In genomic region chr8:95661575-95661974, GRCm38 (mm10) we compare ENCODE assay signal across 26 mouse cellular contexts.
"Had no signal": no experiment of that assay in that cellular context is flagged by ENCODE, and none has a peak within 500 bp of the region (broad histone marks: within the 10 kb centered on the region; RNA-seq: fewer than 3 reads in every experiment).

No protein-coding gene starts in this region.

- H3K9ac ChIP-seq: heart, embryonic 13.5 days; heart, embryonic 15.5 days; hindbrain, embryonic 13.5 days; hindbrain, embryonic 15.5 days; kidney, embryonic 15.5 days; limb, embryonic 13.5 days; limb, embryonic 15.5 days; liver, embryonic 12.5 days; liver, embryonic 14.5 days had no signal

- H3K36me3 ChIP-seq: heart, embryonic 13.5 days; heart, embryonic 15.5 days; hindbrain, embryonic 13.5 days; hindbrain, embryonic 15.5 days; kidney, embryonic 15.5 days; limb, embryonic 13.5 days; limb, embryonic 15.5 days; liver, embryonic 12.5 days had no signal

- H3K4me3 ChIP-seq: heart, adult 2 months; heart, embryonic 13.5 days; heart, embryonic 15.5 days; hindbrain, embryonic 13.5 days; hindbrain, embryonic 15.5 days; kidney, embryonic 15.5 days; limb, embryonic 13.5 days; limb, embryonic 15.5 days; liver, embryonic 12.5 days had no signal

- H3K9me3 ChIP-seq: heart, embryonic 13.5 days; heart, embryonic 15.5 days; hindbrain, embryonic 13.5 days; hindbrain, embryonic 15.5 days; kidney, embryonic 15.5 days; limb, embryonic 13.5 days; limb, embryonic 15.5 days; liver, embryonic 12.5 days had no signal

- DNase-seq: gastrocnemius, postnatal 14 days; gastrocnemius, postnatal 36 days; heart, adult 11 months; heart, adult 2 months; heart, postnatal 14 days; heart, postnatal 36 days; kidney, adult 11 months; kidney, adult 2 months; kidney, adult 9 months; kidney, postnatal 14 days; kidney, postnatal 36 days; layer of hippocampus, adult 9-11 months; layer of hippocampus, postnatal 36 days; left cerebral cortex, postnatal 4 days had no signal

- ATAC-seq: hindbrain, postnatal 0 days; liver, embryonic 12.5 days had no signal

- H3K27me3 ChIP-seq: heart, embryonic 13.5 days; heart, embryonic 15.5 days; hindbrain, embryonic 13.5 days; hindbrain, embryonic 15.5 days; kidney, embryonic 15.5 days; limb, embryonic 13.5 days; limb, embryonic 15.5 days; liver, embryonic 12.5 days had no signal

- H3K4me1 ChIP-seq: hindbrain, embryonic 13.5 days; hindbrain, embryonic 15.5 days; limb, embryonic 13.5 days; limb, embryonic 15.5 days had no signal

- H3K27ac ChIP-seq: heart, adult 2 months; heart, embryonic 13.5 days; heart, embryonic 15.5 days; hindbrain, embryonic 13.5 days; hindbrain, embryonic 15.5 days; hindbrain, postnatal 0 days; kidney, embryonic 15.5 days; kidney, postnatal 0 days; limb, embryonic 13.5 days; limb, embryonic 15.5 days; liver, embryonic 12.5 days; liver, embryonic 14.5 days had no signal

- H3K4me2 ChIP-seq: heart, embryonic 11.5 days; heart, embryonic 13.5 days; heart, embryonic 15.5 days; hindbrain, embryonic 13.5 days; hindbrain, embryonic 15.5 days; kidney, embryonic 15.5 days; limb, embryonic 13.5 days; limb, embryonic 15.5 days; liver, embryonic 12.5 days had no signal
